Mouse (Mus musculus): Measurements from ENCODE around the gene Lrmda.

GRCm38 (mm10) chr14:22783211-22784161 is 764.0 kb downstream of the Lrmda start:
- TF ChIP-seq CTCF (IDR thresholded peaks at IDR 0.05; ENCODE audit: low read depth) (no peak), EP300 (IDR thresholded peaks at IDR 0.05; ENCODE audit: low read depth) (no peak)

Data from heart, postnatal 0 days (tissue).